Mouse (Mus musculus) cerebellum, adult 2 months (tissue): Measurements from ENCODE around the gene Myo1b.

ENCODE experiments used
- CTCF ChIP-seq: fragments of 200-500 bp; IDR thresholded peaks from 2 replicates; pipeline ENCODE4 v1.5.1; 2011; ENCODE audit warnings: low read depth, mild to moderate bottlenecking, control low read depth, low read length, moderate library complexity, borderline replicate concordance; ENCODE audit not compliant: insufficient read depth
- POLR2A ChIP-seq: fragments of 200-500 bp; IDR thresholded peaks from 2 replicates; pipeline ENCODE4 v1.6.1; 2011; ENCODE audit warnings: low read length, control low read depth, borderline replicate concordance; ENCODE audit not compliant: insufficient read depth

DNA sequence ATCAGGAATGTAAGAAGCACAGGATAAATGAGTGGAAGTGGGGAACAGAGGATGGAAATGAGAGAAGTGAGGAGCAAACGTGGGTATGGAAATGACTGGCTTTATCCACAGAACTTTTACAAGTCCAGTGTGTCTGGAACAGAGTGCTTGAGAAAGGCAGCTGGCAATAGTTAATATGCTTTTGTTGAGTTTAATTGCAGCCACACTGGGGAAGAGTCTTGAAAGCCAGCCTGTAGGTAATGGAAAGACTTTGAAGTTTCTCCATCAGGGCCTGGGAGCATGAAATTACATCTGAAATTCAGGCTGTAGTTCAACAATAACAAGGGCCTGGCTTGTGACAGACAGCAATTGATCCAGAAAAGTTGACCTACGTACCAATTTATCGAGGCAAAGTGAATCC lies 209.8 kb downstream of the Myo1b start:
- TF ChIP-seq CTCF (no peak), POLR2A (no peak)
